21 mouse cellular contexts compared by ENCODE assay signal in the genomic region with DNA sequence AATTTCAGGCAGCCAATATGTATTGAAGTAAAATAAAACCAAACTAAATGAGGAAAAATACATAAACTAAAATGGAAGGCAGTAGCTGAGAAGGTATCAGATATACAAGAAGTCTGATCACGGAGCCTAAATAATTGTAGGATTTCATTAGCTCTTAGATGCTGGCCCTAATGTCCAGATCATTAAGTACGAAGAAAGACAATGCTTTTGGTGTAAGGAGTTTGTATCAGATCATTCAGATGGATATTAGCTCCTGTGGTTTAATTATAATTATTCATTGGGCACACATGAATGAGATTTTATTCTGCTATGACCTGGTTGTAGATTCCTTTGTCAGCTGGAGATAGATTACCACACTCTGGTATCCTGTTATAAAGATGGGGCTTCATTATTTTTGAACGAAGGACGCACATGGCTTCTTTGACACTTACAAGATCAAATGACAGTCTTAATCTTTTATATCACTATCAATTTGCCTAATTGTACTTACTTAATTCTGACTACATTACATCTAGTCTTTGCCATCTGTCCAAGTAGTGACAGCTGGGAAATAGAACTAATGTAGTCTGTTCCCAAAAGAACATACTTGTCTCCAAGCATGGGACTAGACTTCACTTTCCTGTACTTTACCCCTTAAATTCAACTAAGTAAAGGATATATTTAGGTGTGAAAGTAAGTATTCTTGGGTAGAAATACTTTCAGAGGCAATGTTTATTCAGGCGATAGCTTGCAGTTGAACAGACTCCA.
A peak's percentile ranks its signal among the peaks of the same experiment; 100 is the strongest.
DNase-seq lines count a peak whose midpoint lies in the region; ATAC-seq and TF ChIP-seq lines count a peak whose summit lies in the region.
"Had no signal": no experiment of that assay in that cellular context is flagged by ENCODE, and none has a peak within 500 bp of the region (broad histone marks: within the 10 kb centered on the region; RNA-seq: fewer than 3 reads in every experiment).

No protein-coding gene starts in this region.

- no peak overlapping the region for H3K4me3 ChIP-seq in forebrain, embryonic 13.5 days
- H3K4me3 ChIP-seq in hindbrain, embryonic 14.5 days (replicated peaks; ENCODE audit: low read length), result no peak overlapping the region
- H3K4me3 ChIP-seq in heart, adult 2 months, result no peak overlapping the region
- H3K4me3 ChIP-seq: embryonic facial prominence, embryonic 13.5 days; heart, embryonic 10.5 days; intestine, embryonic 15.5 days; limb, embryonic 13.5 days; liver, embryonic 13.5 days; megakaryocyte, embryonic 14.5 days had no signal

- 32% methylated on average over 5 of the region's 5 CpGs for WGBS in forebrain, embryonic 13.5 days
- WGBS in hindbrain, embryonic 14.5 days, result 45% methylated on average over 5 of the region's 5 CpGs
- 97% methylated on average over 5 of the region's 5 CpGs for WGBS in heart, adult 2 months

- no peak for TF ChIP-seq POLR2A in brain, embryonic 14.5 days (IDR thresholded peaks at IDR 0.05; ENCODE audit: borderline replicate concordance, extremely low read depth, insufficient read depth, insufficient read length, poor library complexity, severe bottlenecking)
- no peak for TF ChIP-seq POLR2A in heart, adult 2 months (IDR thresholded peaks at IDR 0.05; ENCODE audit: insufficient read depth, low read depth, low read length)

- H3K27me3 ChIP-seq in forebrain, embryonic 13.5 days, result no peaks in the 10 kb centered on the region
- no peaks in the 10 kb centered on the region for H3K27me3 ChIP-seq in hindbrain, embryonic 14.5 days (ENCODE audit: control insufficient read depth, insufficient read depth, low read length)
- no peaks in the 10 kb centered on the region for H3K27me3 ChIP-seq in heart, adult 2 months (ENCODE audit: control insufficient read depth, insufficient read depth, low read length)
- H3K27me3 ChIP-seq: embryonic facial prominence, embryonic 13.5 days; intestine, embryonic 15.5 days; limb, embryonic 13.5 days; liver, embryonic 13.5 days; megakaryocyte, embryonic 14.5 days had no signal

- H3K27ac ChIP-seq in forebrain, embryonic 13.5 days, result no peak overlapping the region
- no peak overlapping the region for H3K27ac ChIP-seq in hindbrain, embryonic 14.5 days
- no peak overlapping the region for H3K27ac ChIP-seq in heart, adult 2 months
- H3K27ac ChIP-seq: embryonic facial prominence, embryonic 13.5 days; heart, embryonic 10.5 days; intestine, embryonic 15.5 days; limb, embryonic 13.5 days; liver, embryonic 13.5 days had no signal

- peak; percentile 14 for DNase-seq in layer of hippocampus, adult 9-11 months
- DNase-seq in layer of hippocampus, adult 8-10 months (ENCODE audit: low spot score in 2 of 2), result no peak
- DNase-seq in brain, embryonic 14.5 days (ENCODE audit: low read depth), result peak; percentile 75
- no peak for DNase-seq in hindbrain, embryonic 14.5 days (ENCODE audit: low spot score)
- DNase-seq in heart, postnatal 4 days, result no peak
- no peak for DNase-seq in heart, adult 2 months
- DNase-seq: adrenal gland, adult 8-10 months; cerebellum, adult 18-20 months; cerebellum, postnatal 25 days; kidney, adult 9 months; kidney, postnatal 14 days; liver, embryonic 13.5 days; lung, embryonic 14.5 days; lung, postnatal 36 days had no signal

- H3K36me3 ChIP-seq in forebrain, embryonic 13.5 days (ENCODE audit: poor library complexity, severe bottlenecking), result no peaks in the 10 kb centered on the region
- H3K36me3 ChIP-seq in hindbrain, embryonic 14.5 days (replicated peaks; ENCODE audit: control insufficient read depth, insufficient read depth), result no peaks in the 10 kb centered on the region
- no peaks in the 10 kb centered on the region; the same call in 1 of the 2 replicates for H3K36me3 ChIP-seq in heart, adult 2 months (ENCODE audit: control insufficient read depth, insufficient read depth, low read length)
- H3K36me3 ChIP-seq: embryonic facial prominence, embryonic 13.5 days; heart, embryonic 10.5 days; limb, embryonic 13.5 days; liver, embryonic 13.5 days had no signal

- H3K9ac ChIP-seq in forebrain, embryonic 13.5 days, result no peak overlapping the region
- no peak overlapping the region for H3K9ac ChIP-seq in hindbrain, embryonic 14.5 days
- no peak overlapping the region for H3K9ac ChIP-seq in heart, adult 2 months (ENCODE audit: low read depth, low read length)
- H3K9ac ChIP-seq: embryonic facial prominence, embryonic 13.5 days; intestine, embryonic 15.5 days; limb, embryonic 13.5 days; liver, embryonic 13.5 days; lung, embryonic 14.5 days had no signal

- ATAC-seq in forebrain, embryonic 13.5 days, result peak; percentile 88
- peak; percentile 34; the same call in 1 of the 2 replicates for ATAC-seq in hindbrain, embryonic 14.5 days (ENCODE audit: low FRiP score)
- ATAC-seq: activated CD4-positive, CD25-positive, alpha-beta regulatory T cell, adult 4 months; intestine, embryonic 15.5 days had no signal

- no peak for TF ChIP-seq CTCF in brain, embryonic 14.5 days (IDR thresholded peaks at IDR 0.05; ENCODE audit: borderline replicate concordance, extremely low read depth, insufficient read depth, insufficient read length)
- TF ChIP-seq CTCF in heart, adult 2 months (IDR thresholded peaks at IDR 0.05), result no peak

- H3K4me1 ChIP-seq in forebrain, embryonic 13.5 days, result peaks cover 15% of the 10 kb centered on the region; the same call in 1 of the 2 replicates
- 0 out of 2 replicates have a peak, but pooled peaks cover 5% of the 10 kb centered on the region for H3K4me1 ChIP-seq in hindbrain, embryonic 14.5 days (replicated peaks; ENCODE audit: control insufficient read depth, insufficient read depth, low read length)
- 0 out of 2 replicates have a peak, but pooled peaks cover 1% of the 10 kb centered on the region for H3K4me1 ChIP-seq in heart, adult 2 months (ENCODE audit: control insufficient read depth, insufficient read depth, low read length)
- H3K4me1 ChIP-seq: embryonic facial prominence, embryonic 13.5 days; intestine, embryonic 15.5 days; limb, embryonic 13.5 days; liver, embryonic 13.5 days had no signal

- no peak overlapping the region for H3K4me2 ChIP-seq in forebrain, embryonic 13.5 days
- no peak overlapping the region for H3K4me2 ChIP-seq in hindbrain, embryonic 14.5 days (replicated peaks)
- H3K4me2 ChIP-seq: embryonic facial prominence, embryonic 13.5 days; intestine, embryonic 15.5 days; limb, embryonic 13.5 days; liver, embryonic 13.5 days; lung, embryonic 14.5 days had no signal

- intact Hi-C loops in heart, adult 2 months (cut with DNase I), result no loop called here

- H3K9me3 ChIP-seq in forebrain, embryonic 13.5 days (replicated peaks), result no peaks in the 10 kb centered on the region
- no peaks in the 10 kb centered on the region for H3K9me3 ChIP-seq in hindbrain, embryonic 14.5 days (ENCODE audit: control insufficient read depth, low read length)
- H3K9me3 ChIP-seq: embryonic facial prominence, embryonic 13.5 days; heart, embryonic 10.5 days; intestine, embryonic 15.5 days; limb, embryonic 13.5 days; liver, embryonic 13.5 days; megakaryocyte, embryonic 14.5 days had no signal

- H3K79me2 ChIP-seq in heart, adult 2 months (replicated peaks; ENCODE audit: control insufficient read depth, insufficient read depth, low read length), result no peaks in the 10 kb centered on the region

- no peak for TF ChIP-seq EP300 in heart, adult 2 months (IDR thresholded peaks at IDR 0.05; ENCODE audit: insufficient read depth, low read depth, low read length)

Comparison
In these comparisons a context has a peak if more than half of its experiments do, and no peak if none do; other contexts are left out.
1. DNase-seq: peak in layer of hippocampus, adult 9-11 months (single experiment) and brain, embryonic 14.5 days (single experiment); none in layer of hippocampus, adult 8-10 months (0 of 2), hindbrain, embryonic 14.5 days (single experiment), heart, postnatal 4 days (single experiment) and heart, adult 2 months (0 of 2).